Mouse (Mus musculus): Measurements from ENCODE around the gene Foxf2.

- no peak for TF ChIP-seq TAL1 (IDR thresholded peaks at IDR 0.05; ENCODE audit: low read length)
- TF ChIP-seq GATA1 (IDR thresholded peaks at IDR 0.05; ENCODE audit: low read length) = no peak
Observed at GRCm38 (mm10) chr13:31579866-31580265, 45.8 kb upstream of the Foxf2 start.
